Mouse (Mus musculus): ENCODE measurements around the gene Azi2.

The Azi2 gene

DNA sequence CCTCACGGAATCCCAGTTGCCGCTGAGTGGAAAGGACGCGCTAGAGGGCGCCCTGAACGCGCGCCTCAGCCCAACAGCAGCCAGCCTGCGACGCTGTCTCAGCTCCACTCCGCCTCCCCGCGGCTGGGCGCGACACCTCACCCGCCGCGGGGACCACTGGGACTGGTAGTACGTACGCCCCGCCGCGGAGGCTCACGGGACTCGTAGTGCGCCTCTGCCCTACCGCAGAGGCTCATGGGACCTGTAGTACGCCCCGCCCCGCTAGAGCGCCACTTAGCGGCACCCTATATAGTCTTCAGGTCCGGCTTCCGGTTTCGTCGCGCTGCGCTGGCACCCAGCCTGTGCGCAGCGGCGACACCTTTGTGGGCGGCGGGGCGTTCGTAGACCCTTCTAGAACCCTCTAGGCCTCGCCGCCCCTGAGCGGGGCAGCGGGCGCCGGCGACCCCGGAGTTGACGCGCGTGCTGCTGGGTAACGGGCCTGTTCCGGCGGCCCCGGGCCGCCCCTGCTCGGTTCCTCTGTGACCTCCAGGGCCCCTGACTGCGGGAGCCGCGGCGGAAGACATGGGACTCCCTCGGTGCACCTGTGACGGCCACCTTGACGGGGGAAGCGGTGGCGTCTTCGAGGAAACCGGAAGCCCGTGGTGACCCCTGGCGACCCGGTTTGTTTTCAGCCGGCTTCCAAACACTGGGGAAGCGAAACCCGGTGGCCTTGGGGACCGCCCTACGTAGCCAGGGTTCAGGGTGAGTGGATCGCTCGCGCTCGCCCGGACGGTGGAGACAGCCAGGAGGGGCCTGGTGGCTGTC is at the start of gene Azi2:
Gene Azi2 (plus strand): TSS at position 282 of the 804 bp plus-strand sequence.
- peak; percentile 96 to 97 for DNase-seq (ENCODE audit: low spot score in 2 of 2)

DNA sequence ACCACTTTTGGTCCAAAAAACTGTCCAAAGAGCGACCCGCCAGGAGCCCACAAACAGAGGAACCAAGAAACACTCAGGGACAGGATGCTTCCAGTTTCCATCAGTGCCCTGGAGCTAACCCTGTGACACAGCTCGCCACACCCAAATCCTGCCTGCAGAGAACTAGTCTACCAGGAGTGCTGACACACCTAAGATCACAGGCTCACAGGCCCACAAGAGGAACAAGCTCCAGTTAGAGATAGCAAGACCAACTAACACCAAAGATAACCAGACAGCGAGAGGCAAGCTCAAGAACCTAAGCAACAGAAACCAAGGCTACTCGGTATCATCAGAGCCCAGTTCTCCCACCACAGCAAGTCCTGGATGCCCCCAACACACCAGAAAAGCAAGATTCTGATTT is 43.7 kb upstream of the Azi2 start:
- DNase-seq (ENCODE audit: low spot score in 2 of 2): no peak

DNA sequence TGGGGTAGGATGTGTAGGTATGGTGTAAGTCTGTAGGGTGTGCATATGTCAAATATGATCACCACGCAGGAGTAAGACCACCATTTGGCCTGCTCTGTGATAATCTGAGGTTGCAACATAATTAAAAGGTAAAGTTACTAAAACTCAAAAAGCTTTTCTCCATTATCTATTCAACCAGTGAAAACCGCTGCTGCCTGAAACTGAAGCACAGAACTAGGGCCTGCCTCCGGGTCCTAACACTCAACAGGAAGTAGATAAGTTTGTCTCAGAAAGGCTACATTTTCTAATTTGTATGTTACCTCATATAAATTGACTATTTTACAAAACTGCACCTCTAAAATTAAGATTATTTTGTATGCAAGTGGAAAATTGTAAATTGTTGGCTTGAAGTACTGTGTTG is 38.8 kb upstream of the Azi2 start:
- no peak for DNase-seq (ENCODE audit: low spot score in 2 of 2)

DNA sequence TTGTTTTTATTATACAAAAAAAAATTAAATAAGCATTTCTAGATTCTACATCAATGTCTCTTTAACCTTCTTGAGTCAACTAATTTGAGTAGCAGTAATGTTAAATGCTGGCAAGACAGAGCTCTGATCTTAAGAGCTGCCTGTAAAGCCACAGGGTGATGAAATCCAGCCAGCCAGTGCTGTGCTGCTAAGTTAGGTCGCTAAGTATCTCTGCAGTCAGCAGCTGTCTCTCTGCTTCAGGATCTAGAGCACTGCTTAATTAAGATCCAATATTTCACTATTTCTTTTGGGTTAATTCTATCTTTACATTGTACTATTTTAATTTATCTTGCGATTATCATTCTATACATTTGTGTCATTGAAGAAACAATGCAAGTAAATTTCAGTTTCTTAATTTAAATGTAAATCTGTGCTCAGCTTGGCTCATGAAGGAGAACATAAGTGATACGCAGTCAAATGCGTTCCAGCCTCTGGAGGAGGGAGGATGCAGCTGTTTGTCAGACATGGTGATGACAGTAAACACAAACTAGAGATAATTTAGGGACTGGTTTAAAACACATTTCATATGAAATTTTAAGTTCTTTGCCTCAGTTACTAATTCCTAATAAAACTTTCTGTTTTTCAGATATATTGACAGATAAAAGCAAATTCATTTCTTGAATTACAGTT is 36.9 kb upstream of the Azi2 start:
- no peak for DNase-seq (ENCODE audit: low spot score in 2 of 2)

DNA sequence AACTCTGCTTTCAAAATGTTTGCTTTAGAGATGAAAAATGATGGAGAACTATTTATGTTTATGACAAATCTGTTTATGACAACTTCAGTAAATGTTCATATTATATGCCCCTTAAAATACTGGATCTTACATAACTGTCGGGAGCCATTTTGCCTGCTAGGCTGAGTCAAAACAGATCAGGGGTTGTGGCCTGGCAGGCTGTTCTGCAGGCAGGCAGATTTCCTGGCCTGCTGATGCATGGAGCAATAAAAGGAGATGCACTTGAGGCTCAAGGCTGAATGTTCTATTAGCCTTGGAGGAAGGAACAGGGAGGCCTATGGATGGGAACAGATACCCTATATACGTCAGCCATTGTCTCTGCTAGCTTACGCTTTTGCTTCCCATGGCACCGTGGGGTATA is 36.4 kb upstream of the Azi2 start:
- DNase-seq (ENCODE audit: low spot score in 2 of 2): no peak

DNA sequence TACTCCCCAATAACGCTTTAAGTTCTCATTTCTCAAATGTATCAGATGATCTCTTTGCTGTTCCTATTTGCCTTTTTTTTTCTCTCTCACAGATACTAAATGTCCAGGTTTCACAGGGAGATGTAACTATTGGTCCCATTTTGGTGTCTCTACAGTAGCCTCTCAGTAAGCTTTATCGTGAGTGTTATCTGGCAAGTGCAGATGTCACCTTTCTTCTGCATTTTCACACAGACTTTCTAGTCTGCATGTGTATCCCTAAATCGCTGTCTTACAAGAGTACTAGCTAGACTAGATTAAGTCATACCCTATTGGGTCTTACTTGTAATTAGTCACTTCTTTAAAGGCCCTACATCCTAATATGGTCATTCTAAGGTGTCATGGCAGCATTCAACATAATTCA is 27.4 kb upstream of the Azi2 start:
- no peak for DNase-seq (ENCODE audit: low spot score in 2 of 2)

DNA sequence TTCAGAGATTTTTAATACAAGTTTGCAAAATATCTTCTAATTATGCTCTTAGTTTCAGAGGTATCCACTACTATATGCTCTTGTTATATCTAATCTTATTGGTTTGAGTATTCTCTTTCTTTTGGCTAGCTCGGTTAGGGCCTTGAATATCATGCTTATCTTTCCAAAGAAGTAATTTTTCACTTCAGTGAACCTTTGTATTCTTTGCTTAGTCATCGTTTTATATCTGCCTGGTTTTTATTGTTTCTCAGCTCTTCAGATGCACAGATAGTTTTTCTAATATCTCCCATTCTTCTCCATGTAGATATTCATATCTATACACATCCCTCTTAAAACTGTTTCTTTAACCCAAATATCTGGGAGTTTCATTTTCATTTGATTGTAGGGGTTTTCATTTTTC is 15.3 kb upstream of the Azi2 start:
- DNase-seq (ENCODE audit: low spot score in 2 of 2): no peak

DNA sequence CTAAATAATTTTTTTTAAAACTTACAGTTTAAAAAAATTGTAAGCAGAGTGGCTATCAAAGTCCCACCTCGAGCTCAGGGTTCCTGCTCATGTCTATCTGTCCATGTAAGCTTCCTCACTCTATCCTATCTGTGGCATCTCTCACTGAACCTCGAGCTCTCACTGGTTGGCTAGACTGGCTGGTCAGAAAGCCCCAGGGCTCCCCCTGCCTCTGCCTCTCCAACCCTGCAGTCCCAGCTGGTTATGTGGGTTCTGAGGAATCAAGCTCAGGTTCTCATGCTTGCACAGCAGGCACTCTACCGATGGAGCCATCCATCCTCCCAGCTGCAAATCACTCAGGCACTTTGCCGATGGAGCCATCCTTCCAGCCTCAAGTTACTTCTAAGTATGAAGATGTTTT is 10.8 kb upstream of the Azi2 start:
- DNase-seq (ENCODE audit: low spot score in 2 of 2): no peak

DNA sequence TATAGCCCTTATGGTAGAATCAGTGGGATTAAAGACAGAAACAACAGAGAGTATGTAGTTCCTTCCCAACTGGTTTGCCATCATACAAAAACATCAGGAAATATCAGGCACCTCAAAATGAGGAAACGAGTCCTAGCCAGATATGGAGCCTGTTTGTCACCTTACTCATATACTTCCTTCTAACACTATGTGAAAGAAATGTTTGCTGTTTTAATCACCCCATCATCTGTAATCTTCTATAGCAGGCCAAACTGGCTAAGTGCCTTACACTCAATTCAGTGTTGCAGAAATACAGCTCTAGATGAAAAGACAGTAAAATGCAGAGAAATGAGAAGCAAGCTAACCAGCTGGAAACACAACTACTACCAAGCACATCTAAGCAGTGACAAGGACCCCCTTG is 10.0 kb upstream of the Azi2 start:
- DNase-seq (ENCODE audit: low spot score in 2 of 2): no peak

DNA sequence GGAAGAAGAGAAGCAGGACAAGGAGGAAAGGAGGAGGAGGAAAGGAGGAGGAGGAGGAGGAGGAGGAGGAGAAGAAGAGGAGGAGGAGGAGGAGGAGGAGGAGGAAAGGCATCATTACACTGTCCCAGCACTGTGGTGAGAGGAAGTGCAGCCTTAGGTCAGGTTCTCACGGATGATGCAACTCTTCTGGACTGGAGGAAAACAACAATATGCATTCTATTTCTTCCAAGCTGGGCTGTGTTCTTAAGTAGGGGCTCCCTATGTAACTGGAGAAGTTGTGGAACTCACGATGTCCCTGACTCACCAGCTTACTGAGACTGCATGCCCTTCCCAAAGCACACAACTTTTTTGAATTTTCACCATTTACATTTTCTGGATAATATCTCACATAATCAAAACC is 8.6 kb upstream of the Azi2 start:
- no peak for DNase-seq (ENCODE audit: low spot score in 2 of 2)

DNA sequence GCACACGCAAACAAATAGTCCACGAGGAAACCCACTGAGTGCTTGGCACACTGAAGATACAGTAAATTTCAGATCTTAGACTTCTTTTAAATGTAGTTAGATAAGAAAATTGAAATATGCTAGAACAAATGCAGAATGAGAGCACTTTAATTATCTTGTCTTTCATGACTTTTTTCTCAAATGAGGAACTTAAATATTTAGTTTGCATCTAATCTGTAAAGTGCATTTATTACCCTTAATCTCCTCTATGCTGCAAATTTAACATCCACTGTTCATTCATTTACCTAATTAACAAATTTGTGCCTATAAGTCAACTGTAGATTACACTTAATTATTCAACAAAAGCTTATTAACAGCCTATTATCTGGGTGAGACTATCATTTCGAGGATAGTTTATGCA is 5.3 kb upstream of the Azi2 start:
- no peak for DNase-seq (ENCODE audit: low spot score in 2 of 2)

DNA sequence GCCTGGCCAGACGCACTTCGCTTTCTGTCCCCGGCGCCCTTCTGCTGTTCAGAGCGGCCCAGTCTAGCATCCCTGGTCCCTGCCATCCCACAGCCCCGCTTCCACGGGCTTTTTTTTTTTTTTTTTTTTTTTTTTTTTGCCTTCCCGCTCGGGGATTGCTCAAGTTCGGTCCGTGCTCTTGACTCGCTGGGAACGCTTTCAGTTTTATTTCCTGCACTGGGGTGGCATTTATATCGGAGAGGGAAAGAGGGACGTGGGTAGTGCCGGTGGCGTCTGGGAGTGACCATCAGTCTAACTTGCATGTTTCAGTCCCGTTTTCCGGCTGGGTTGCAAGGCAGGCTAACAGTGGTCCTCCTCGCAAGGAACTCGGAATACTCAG is 712 bp downstream of the Azi2 start:
- DNase-seq (ENCODE audit: low spot score in 2 of 2): peak in 1 of 2 experiments; percentile 25

DNA sequence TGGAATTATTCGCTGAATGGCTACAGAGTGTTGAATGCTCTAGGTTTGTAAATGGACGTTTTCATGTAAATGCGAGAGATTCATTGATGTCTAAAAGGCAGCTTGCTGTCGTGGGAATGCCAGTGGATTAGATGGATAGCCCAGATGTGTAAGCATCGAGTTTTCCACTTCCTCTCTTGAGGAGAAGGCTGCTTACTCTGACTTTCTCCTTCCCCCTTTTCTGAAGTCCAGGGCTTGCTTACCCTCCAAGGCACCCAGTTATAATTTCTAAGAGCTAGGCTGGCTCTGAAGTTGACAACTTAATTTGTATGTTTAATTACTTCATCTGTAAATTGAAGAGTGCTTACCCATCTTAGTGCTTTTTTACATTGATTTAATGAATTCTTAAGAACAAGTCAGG is 1.3 kb downstream of the Azi2 start:
- DNase-seq (ENCODE audit: low spot score in 2 of 2): no peak

DNA sequence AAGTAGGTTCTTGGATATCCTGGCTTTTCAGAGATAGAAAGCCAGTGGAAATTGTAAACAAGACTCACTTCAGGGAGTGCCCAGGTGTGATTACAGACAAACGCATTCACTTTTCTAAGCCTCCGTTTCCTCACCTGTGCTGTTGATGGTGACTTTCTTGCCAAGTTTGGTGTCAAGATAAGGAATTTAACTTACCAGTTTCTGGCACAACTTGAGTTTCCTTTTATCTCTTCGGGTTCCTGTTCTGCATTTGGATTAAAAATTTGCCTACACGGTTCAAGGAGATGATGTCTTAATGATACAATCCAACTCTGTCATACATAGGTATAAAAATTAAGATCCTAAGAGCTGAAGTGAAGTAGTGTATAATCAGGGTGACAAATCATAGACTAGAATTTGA is 2.4 kb downstream of the Azi2 start:
- DNase-seq (ENCODE audit: low spot score in 2 of 2): no peak

DNA sequence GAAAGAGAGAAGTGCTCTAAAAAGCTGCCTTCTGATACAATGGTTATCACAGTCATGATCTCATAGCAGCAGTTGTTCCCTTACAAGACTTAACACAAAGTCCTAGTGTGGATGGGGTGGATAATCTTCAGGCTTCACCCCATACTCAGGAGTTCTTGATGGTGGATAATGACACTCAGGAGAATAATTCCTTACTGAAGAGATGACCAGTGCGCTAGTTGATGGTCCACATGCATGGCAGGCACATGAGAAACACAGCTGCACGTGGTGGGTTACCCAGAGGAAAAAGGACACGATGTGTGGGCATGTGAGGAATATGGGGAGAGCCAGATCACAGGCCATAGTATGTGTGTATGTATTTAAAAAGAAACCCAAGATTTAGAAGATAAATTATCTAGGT is 3.3 kb downstream of the Azi2 start:
- DNase-seq (ENCODE audit: low spot score in 2 of 2): no peak

DNA sequence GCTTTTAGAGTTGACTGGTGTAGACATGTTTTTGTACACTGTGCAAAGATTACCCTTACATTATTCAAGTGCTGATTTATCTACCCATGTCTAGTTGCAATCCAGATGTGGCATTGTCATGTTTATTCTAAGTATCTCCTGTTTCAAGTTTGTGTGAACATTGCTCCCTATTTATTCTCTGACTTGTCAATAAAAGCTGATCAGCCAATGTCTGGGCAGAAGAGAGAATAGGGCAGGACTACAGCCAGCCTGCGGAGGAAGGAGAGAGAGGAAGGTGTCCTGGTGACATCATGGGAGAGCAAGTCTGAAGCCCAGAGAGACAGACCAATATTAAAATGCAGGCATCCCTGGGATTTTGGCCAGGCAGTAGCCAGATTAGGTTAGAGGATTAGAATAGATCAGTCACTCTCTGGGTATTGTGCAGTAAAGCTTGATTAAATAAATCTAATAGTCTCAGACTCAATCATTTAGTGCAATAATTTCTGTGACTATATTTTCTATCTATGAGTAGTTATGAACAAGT is 4.8 kb downstream of the Azi2 start:
- no peak for DNase-seq (ENCODE audit: low spot score in 2 of 2)

DNA sequence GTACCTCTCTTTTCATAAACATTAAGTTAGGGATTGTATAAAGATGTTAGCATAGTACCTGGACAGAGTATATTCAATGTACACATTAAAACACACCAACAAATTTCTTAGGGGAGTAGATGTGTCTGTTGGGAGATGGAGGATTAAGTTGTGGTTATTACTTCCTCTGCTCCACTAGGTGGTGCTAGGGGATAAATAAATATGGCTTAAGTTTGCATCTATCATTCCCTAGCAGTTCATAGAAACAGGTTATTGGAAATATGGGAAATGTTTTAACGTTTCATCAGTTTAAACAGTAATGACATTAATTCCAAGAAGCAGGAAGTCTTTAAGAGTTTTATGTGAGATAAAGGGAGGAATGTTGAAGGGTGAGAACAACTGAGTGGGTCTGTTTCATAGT is 13.0 kb downstream of the Azi2 start:
- no peak for DNase-seq (ENCODE audit: low spot score in 2 of 2)

DNA sequence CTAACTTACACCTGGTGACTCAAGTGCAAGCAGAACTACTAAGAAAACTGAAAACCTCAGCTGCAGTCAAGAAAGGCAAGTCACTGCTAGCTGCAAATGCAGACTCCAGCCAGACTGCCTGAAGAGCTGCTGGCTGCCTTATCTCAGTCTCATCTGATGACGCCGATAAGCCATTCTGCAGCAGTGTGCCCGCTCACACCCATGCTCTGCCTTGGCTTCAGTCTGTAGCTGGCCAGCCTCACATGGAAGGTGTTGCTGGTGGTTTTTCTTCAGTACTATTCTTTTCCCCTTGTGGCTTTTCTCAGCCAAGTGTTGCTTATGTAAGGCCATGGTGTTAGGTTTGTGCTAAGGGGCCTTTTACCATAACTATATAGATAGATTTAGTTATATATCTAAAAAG is 18.8 kb downstream of the Azi2 start:
- peak; percentile 9 to 21 for DNase-seq (ENCODE audit: low spot score in 2 of 2)

DNA sequence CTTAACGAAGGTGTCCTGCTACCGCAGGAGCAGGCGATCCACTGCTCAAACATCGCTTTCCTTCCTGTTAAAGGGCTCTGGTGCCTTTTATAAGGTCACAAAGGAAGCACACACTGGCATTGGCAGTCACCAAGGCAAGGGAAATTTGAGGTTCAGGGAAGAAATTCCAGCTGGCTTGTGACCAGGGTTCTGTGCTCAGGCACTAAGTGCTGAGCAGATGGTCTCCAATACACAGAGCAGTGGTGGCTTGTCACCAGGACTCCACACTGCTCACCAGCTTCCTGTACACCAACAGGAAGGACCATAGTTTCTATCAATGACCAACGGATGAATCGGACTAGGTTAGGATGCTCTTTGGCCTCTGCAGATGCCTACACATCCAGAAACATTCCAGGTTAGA is 30.1 kb downstream of the Azi2 start:
- no peak for DNase-seq (ENCODE audit: low spot score in 2 of 2)

DNA sequence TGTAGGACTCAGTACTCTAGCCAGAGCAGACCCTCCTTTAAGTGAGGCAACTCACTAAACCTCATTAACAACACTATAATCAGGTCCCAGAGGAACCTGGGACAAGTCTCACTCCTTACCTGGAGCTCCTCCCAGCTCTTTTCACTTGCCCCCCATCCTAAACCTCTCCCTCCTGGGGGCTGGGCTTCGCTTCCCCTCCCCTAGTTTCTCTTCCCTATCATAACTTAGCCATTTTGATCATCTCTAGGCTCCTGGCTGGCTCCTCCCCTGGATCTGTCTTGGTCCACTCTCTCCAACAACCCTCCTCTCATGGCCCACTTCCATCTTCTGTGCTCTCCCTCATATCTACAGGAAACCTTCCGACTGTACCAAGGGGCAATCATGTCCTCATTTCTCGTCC is 31.0 kb downstream of the Azi2 start:
- no peak for DNase-seq (ENCODE audit: low spot score in 2 of 2)

DNA sequence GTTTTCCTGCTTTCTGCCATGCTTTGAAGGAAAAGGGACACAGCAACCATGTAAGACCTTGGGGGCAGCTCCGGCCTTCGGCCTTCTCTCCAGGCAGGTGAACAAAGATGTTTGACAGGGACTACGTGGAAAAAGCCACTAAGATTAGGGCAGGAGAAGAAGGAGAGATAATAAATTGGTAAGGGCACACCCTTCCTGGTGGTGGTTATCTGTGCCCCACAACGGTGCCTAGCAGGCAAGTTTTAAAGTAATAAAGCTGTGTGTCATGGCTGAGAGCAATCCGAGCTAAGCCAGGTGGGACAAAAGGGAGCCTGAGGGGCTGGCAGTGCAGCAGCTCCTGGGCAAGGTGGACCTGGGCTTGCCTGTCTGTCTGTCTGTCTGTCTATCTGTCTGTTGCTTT is 31.8 kb downstream of the Azi2 start:
- DNase-seq (ENCODE audit: low spot score in 2 of 2): no peak

DNA sequence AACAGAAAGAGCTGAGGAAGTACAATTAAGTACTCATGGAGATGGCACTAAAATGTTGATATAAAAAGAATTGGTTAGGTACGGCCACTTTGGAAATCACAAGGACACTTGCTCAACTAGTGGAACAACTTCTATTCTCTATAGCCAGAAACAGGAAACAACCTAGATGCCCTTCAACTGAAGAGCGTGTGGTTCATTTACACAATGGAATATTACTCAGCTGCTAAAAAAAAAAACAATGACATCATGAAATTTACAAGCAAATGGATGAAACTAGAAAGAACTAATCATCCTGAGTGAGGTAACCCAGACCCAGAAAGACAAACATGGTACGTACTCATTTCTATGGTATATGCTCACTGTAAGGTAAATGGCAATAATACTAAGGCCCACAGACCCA is 33.1 kb downstream of the Azi2 start:
- DNase-seq (ENCODE audit: low spot score in 2 of 2): no peak
